Mouse (Mus musculus) lung, postnatal 4 days (tissue): ENCODE measurements around the gene Hcn4.

ENCODE experiments used
- DNase-seq, 2 experiments: peaks; one replicate each; pipeline ENCODE4 v3.0.0; 2021

Gene Hcn4

GRCm38 (mm10) chr9:58823139-58823917 is at the start of gene Hcn4:
Gene Hcn4 (plus strand): TSS chr9:58823412.
- peak in 1 of 2 experiments; percentile 40 for DNase-seq

- DNase-seq: no peak
Observed at GRCm38 (mm10) chr9:58774761-58775160, 48.5 kb upstream of the Hcn4 start.

GRCm38 (mm10) chr9:58775363-58775762 is 47.8 kb upstream of the Hcn4 start:
- no peak for DNase-seq

- no peak for DNase-seq
Observed at GRCm38 (mm10) chr9:58789476-58789875, 33.7 kb upstream of the Hcn4 start.

GRCm38 (mm10) chr9:58798155-58798554 is 25.1 kb upstream of the Hcn4 start:
- no peak for DNase-seq

- no peak for DNase-seq
Observed at GRCm38 (mm10) chr9:58801441-58801840, 21.8 kb upstream of the Hcn4 start.

- DNase-seq: peak; percentile 19 to 30
Observed at GRCm38 (mm10) chr9:58802294-58802693, 20.9 kb upstream of the Hcn4 start.

GRCm38 (mm10) chr9:58802802-58803201 is 20.4 kb upstream of the Hcn4 start:
- no peak for DNase-seq

GRCm38 (mm10) chr9:58805601-58806318 is 17.5 kb upstream of the Hcn4 start:
- peak; percentile 73 to 82 for DNase-seq

- no peak for DNase-seq
Observed at GRCm38 (mm10) chr9:58811171-58811570, 12.0 kb upstream of the Hcn4 start.

- DNase-seq: no peak
Observed at GRCm38 (mm10) chr9:58815552-58816260, 7.5 kb upstream of the Hcn4 start.

GRCm38 (mm10) chr9:58816458-58816857 is 6.8 kb upstream of the Hcn4 start:
- no peak for DNase-seq

- DNase-seq: no peak
Observed at GRCm38 (mm10) chr9:58817676-58818075, 5.5 kb upstream of the Hcn4 start.

- peak; percentile 39 to 46 for DNase-seq
Observed at GRCm38 (mm10) chr9:58822431-58823091, 651 bp upstream of the Hcn4 start.

- DNase-seq: no peak
Observed at GRCm38 (mm10) chr9:58823918-58824215, 655 bp downstream of the Hcn4 start.

- DNase-seq: no peak
Observed at GRCm38 (mm10) chr9:58829627-58830026, 6.4 kb downstream of the Hcn4 start.

- DNase-seq: no peak
Observed at GRCm38 (mm10) chr9:58832939-58833338, 9.7 kb downstream of the Hcn4 start.

- DNase-seq: no peak
Observed at GRCm38 (mm10) chr9:58837174-58837573, 14.0 kb downstream of the Hcn4 start.

- no peak for DNase-seq
Observed at GRCm38 (mm10) chr9:58838504-58838903, 15.3 kb downstream of the Hcn4 start.

- DNase-seq: peak; percentile 44 to 66
Observed at GRCm38 (mm10) chr9:58841655-58842054, 18.4 kb downstream of the Hcn4 start.

- DNase-seq: no peak
Observed at GRCm38 (mm10) chr9:58844597-58844996, 21.4 kb downstream of the Hcn4 start.

- peak; percentile 34 to 62 for DNase-seq
Observed at GRCm38 (mm10) chr9:58847008-58847407, 23.8 kb downstream of the Hcn4 start.

GRCm38 (mm10) chr9:58847676-58848075 is 24.5 kb downstream of the Hcn4 start:
- peak in 1 of 2 experiments; percentile 28 for DNase-seq
